Mouse (Mus musculus): ENCODE data around the gene Gbp7.
"Not testable (repeated sequence)": the region's sequence is repeated elsewhere in the genome, so short reads cannot be mapped to it uniquely, and the experiment has no call there.

Gbp7 gene

DNA sequence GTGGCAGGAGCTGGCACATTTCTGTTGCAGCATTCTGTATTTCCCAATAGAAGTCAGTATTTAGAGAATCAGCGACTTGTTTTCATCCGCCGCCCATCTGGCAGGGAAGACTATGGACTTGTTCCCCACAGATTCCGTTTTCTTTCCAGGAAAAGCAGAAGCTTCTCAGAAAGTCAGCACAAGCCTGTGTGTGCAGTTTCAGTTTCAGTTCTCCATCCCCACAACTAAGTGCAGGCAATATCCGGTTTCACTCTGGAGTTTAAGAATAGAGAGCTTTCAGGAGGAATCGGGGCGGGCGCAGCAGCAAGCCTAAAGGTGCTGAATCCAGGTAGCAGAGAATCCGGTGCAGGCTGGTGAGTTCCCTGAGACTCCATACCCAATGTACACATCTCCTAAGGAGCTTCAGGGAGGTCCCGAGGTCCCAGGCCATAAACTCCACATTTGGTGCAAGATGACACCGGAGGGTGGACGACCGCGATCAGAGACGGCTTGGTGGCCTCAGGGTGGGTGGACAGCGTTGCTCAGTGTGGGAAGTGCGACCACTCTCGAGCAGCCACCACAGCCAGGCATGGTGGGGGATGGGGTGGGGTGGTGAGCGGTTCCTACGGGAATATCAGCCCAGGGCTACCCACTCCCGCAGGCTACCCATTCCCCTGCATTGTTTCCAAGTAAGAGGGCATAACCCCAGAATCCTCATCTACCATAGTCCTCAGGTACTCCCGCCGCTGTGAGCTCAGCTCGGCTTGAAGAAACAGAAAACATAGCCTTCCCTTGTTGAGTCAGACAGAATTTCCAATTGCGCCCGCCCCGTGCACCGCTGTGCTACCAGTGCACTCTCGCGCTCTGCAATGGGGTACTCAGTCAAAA lies at the start of gene Gbp7:
Gbp7 (plus strand) TSS at position 256 of the 867 bp plus-strand sequence.
- DNase-seq (ENCODE audit: low read depth, low spot score), result peak; percentile 52

DNA sequence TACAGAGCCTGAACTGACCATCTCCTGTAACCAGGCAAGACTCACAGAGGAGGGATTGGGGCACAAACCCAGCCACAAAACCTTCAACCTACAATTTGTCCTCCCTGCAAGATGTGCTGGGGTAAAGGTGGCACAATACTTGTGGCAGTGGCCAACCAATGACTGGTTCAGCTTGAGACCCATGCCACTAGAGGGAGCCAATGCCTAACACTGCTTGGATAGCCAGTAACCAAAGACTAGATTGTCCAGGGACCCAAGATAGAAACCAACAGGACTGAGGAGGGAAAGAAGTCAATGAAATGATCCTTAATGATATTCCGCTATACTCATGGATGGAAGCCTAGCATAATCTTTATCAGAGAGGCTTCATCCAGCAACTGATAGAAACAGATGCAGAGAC lies 39.7 kb upstream of the Gbp7 start:
- peak; percentile 79 for DNase-seq (ENCODE audit: low read depth, low spot score)

GRCm38 (mm10) chr3:142493536-142494061 lies 36.5 kb upstream of the Gbp7 start, which contains the start of gene Gbp5:
Gene Gbp5 (plus strand): TSS chr3:142493978.
- DNase-seq (ENCODE audit: low read depth, low spot score), result peak; percentile 17

DNA sequence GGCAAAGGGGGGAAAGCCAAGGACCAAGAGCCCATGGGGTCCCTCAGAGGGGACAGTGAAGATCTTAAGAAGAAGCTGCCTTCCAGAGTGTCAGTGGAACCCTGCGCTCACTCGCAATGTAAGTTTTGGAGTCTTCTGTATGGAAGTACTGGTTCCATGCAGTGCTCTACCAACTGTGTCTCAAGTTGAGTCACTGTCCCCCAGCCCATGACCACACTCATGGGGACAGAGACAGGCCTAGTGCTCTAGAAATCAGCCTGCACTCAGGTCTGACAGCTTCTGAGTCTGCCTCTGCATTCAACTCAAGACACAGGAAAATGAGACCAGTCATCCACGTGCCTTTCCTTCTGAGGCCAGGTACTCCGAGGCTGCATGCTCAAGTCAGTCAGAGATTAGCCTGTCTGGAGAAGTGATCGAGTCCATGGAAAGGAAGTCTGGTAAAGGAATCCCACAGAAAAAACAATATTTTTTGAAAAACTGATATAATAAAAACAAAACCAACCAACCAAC lies 34.9 kb upstream of the Gbp7 start:
- DNase-seq (ENCODE audit: low read depth, low spot score), result no peak

DNA sequence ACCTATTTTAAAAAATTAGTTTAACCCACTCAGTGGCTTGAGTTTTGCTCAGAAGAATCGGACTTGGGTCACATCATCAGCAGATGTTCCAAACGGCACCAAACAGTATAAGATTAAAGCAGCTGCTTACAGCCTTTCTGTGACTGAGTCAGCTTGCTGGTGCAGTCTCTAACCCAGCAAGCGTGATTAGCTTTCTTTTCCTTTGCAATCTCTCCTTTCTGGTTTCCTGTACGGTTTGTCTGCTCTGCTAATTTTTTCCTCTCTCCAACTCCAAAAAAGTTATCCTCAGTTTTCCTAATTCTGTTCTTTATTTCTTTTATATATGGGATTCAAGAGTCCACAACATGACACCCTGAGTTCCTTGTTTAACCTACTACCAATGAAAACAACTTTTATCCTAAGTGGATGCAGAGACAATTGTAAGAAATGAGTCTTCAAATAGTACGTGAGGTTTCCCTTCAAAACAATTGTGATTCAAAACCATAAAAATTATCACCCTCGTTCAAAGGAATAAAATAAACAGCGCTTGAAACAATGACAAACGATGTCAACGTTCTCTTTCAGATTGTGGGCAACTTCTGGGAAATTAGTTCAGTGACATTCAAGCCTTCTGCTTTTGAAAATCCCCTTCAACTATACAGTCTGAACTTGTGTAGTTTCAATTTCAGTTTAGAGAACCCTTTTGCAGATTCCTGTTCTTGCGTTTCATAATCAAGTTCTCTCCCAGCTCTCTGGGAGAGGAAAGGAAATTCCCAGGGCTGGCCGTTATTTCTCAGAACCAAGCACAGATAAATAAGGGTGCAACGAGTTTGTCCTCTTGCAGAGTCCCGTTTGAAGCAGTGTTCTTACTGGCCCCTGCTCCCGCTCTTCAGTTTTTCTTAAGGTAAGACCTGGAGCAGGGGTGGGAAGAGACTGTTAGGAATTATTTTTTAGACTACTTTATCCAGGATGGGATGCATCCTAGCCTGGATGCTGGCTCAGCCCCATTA lies 33.7 kb upstream of the Gbp7 start:
- DNase-seq (ENCODE audit: low read depth, low spot score), result no peak

- DNase-seq (ENCODE audit: low read depth, low spot score), result no peak
These were observed 32.9 kb upstream of the Gbp7 start for GRCm38 (mm10) chr3:142497123-142497841.

GRCm38 (mm10) chr3:142498941-142499340 lies 31.2 kb upstream of the Gbp7 start:
- no peak for DNase-seq (ENCODE audit: low read depth, low spot score)

- DNase-seq (ENCODE audit: low read depth, low spot score), result no peak
These were observed 2.0 kb upstream of the Gbp7 start for GRCm38 (mm10) chr3:142528116-142528515.

DNA sequence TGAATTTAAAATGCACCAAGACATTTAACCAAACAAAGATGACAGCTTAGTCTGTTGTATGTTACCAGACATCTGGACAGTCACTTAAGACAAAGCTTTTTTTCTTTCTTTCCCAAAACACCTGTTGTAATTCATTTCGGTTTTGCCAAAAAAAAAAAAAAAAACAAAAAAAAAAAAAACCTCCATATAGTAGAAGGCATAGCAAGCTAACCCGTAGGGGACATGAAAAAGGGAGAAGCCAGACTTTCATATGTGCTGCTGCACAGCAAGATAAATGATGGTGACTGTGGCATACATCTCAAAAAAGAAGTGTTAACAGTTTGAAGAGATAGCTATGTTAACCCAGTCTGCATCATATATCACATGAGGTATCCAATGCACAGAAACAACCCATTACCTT lies 545 bp upstream of the Gbp7 start:
- DNase-seq (ENCODE audit: low read depth, low spot score), result no peak

- no peak for DNase-seq (ENCODE audit: low read depth, low spot score)
These were observed 1.5 kb downstream of the Gbp7 start for GRCm38 (mm10) chr3:142531595-142531994.

DNA sequence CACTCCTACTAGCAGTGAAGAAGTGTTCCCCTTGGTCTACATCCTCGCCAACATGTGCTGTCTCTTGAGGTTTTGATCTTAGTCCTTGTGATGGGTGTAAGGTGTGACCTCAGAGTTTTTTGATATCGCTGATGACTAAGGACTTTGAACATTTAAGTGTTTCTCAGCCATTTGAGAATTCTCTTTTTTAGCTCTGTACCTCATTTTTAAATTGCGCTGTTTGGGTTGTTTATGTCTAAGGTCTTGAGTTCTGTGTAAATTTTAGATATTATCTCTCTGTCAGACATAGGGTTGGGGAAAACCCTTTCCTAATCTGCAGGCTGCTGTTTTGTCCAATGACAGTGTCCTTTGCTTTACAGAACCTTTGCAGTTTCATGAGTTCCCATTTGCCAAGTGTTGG lies 3.0 kb downstream of the Gbp7 start:
- DNase-seq (ENCODE audit: low read depth, low spot score), result no peak

DNA sequence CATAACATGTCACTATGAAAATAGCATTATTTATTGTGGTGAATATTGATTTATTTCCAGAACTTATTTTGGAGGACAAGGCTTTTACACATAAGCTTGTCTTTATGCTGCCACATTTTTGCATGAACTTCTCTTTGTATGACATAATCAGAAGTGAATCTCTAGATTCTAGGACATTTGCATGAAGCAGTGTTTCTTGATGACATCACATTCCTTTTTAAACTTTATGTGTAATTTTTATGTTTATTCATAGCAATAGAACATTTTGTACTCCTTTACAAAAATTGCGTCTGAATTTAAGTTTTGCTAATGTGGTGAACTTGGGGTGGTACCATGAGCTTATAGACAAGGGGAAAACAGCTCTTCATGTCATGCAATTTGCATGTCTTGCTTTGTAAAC lies 5.5 kb downstream of the Gbp7 start:
- no peak for DNase-seq (ENCODE audit: low read depth, low spot score)

- DNase-seq (ENCODE audit: low read depth, low spot score), result no peak
These were observed 11.2 kb downstream of the Gbp7 start for GRCm38 (mm10) chr3:142541391-142541790.

DNA sequence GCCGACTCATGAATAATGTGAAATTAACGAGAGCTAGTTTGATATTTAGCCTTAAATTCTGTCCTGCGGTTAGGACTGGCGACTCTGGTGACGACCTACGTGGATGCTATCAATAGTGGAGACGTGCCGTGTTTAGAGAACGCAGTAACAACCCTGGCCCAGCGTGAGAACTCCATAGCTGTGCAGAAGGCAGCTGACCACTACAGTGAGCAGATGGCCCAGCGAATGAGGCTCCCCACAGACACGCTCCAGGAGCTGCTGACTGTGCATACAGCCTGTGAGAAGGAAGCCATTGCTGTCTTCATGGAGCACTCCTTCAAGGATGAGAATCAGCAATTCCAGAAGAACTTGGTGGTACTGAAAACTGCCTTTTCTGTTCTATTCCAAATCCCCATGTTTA lies 12.6 kb downstream of the Gbp7 start:
- not testable (repeated sequence) for DNase-seq (ENCODE audit: low read depth, low spot score)

GRCm38 (mm10) chr3:142546690-142547089 lies 16.5 kb downstream of the Gbp7 start:
- no peak for DNase-seq (ENCODE audit: low read depth, low spot score)

DNA sequence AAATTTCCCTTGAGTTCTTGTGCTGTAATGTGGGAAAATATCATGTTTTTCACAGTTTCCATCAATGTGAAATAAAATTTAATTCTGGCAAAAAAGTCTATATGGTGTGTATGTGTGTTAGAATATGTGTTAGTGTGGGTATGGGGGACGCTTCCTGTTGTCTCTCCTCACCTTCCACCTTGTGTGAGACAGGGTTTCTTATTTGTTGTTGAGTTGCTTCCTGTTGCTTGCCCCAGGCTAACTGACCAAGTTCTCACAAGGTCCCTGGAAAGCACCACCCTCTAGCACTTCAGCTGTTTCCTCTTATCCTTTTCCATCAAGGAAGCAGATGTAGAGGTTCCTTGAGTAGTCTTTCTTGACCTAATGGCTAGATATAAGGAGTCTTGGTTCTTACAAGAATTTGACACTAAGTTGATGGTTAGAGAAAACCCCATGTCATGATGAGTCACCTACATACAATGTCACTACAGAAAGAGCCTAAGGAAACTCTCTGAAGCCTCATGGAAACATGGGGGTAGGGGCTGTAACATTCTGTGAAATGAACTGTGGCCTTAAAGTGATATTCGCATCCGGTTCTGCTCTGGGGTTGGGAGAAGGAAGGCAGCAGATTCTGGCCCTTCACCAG lies 20.0 kb downstream of the Gbp7 start:
- DNase-seq (ENCODE audit: low read depth, low spot score), result no peak

- no peak for DNase-seq (ENCODE audit: low read depth, low spot score)
These were observed 24.5 kb downstream of the Gbp7 start for GRCm38 (mm10) chr3:142554601-142555000.

DNA sequence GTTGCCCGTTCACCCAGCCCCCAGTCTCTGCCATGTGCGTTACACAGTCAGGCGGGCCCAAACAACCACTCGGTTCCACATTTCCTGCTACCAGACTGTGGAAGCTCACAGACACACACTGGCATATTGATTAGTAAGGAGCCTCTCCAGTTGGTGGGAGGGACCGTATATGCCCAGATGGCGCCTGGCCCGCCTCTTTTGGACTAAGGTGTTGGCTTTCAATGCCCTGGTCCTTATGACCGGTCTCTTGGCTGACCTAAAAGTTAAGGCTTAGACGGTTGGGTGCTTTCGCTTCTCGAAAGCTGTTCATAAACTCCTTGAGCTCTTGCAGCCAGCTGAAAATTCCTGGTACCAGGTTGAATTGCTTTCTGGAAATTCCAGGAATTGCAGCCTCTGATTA lies 25.5 kb downstream of the Gbp7 start:
- no peak for DNase-seq (ENCODE audit: low read depth, low spot score)

- DNase-seq (ENCODE audit: low read depth, low spot score), result no peak
These were observed 29.6 kb downstream of the Gbp7 start, which contains the start of gene Gbp3 for GRCm38 (mm10) chr3:142559632-142560228. Gene Gbp3 (plus strand): TSS chr3:142560026.

- DNase-seq (ENCODE audit: low read depth, low spot score), result peak; percentile 89
These were observed 30.3 kb downstream of the Gbp7 start for GRCm38 (mm10) chr3:142560296-142560948.

All from mesoderm, embryonic 11.5 days (tissue).